Mouse (Mus musculus) liver, postnatal 0 days (tissue): ENCODE results near the gene Unc45b. TPM values are rescaled to one million over a fixed set of nuclear protein-coding genes. Genes with fewer than 3 reads are reported as not detected.

Source experiments
- ATAC-seq: fragments of 200-750 bp; cut with Nextera tagmentation; 2 replicates; pipeline ENCODE4 v1.8.0; 2017; ENCODE audit warnings: mild to moderate bottlenecking, moderate library complexity
- DNase-seq: peaks from one replicate; pipeline ENCODE4 v3.0.0-alpha.2; 2016
- H3K27ac ChIP-seq: fragments of 300-500 bp; sonication (generic); 2 replicates; pipeline ENCODE4 v1.5.1; 2014; ENCODE audit warnings: antibody characterized with exemption, moderate library complexity, mild to moderate bottlenecking, low read depth
- H3K27me3 ChIP-seq: fragments of 300-500 bp; sonication (generic); 2 replicates; pipeline ENCODE4 v1.6.1; 2014; ENCODE audit warnings: low read length, control low read depth, mixed read lengths; ENCODE audit not compliant: insufficient read depth
- H3K36me3 ChIP-seq: fragments of 300-500 bp; sonication (generic); replicated peaks from 2 replicates; pipeline ENCODE4 v1.6.1; 2014; ENCODE audit warnings: mild to moderate bottlenecking, control low read depth, low read length, moderate library complexity, mixed read lengths; ENCODE audit not compliant: insufficient read depth
- H3K4me1 ChIP-seq: fragments of 300-500 bp; sonication (generic); 2 replicates; pipeline ENCODE4 v1.6.1; 2014; ENCODE audit warnings: antibody characterized with exemption, mild to moderate bottlenecking, control low read depth; ENCODE audit not compliant: insufficient read depth
- H3K4me2 ChIP-seq: fragments of 300-500 bp; sonication (generic); 2 replicates; pipeline ENCODE4 v1.6.1; 2014; ENCODE audit warnings: low read depth, mild to moderate bottlenecking, low read length, moderate library complexity, mixed read lengths
- H3K4me3 ChIP-seq: fragments of 300-500 bp; sonication (generic); 2 replicates; pipeline ENCODE4 v1.5.1; 2014; ENCODE audit warnings: low read depth, low read length
- H3K9ac ChIP-seq: fragments of 300-500 bp; sonication (generic); replicated peaks from 2 replicates; pipeline ENCODE4 v1.6.1; 2014; ENCODE audit warnings: mild to moderate bottlenecking, moderate library complexity
- H3K9me3 ChIP-seq: fragments of 300-500 bp; sonication (generic); 2 replicates; pipeline ENCODE4 v1.6.1; 2016; ENCODE audit warnings: mild to moderate bottlenecking, control low read depth, low read length, mixed read lengths
- CTCF ChIP-seq: sonication (generic); IDR thresholded peaks from 2 replicates; pipeline ENCODE4 v1.5.1; 2016; ENCODE audit warnings: antibody characterized with exemption, low read depth
- EP300 ChIP-seq: IDR thresholded peaks from 2 replicates; pipeline ENCODE4 v1.6.1; 2016; ENCODE audit warnings: antibody characterized with exemption, low read depth, mild to moderate bottlenecking
- WGBS: fragments of 180-500 bp; shearing (Covaris S2); extraction: QIAGEN DNeasy Blood & Tissue Kit; methylation state at CpG from one replicate; pipeline ENCODE4 v1.1.7; 2014; ENCODE audit not compliant: insufficient replicate concordance; 5-methylcytosine and 5-hydroxymethylcytosine counted together
- polyA plus RNA-seq: library from polyadenylated mRNA; unstranded; fragments of >200 nt; fragmentation: Nextera tagmentation; extraction: Ambion mirVana; gene quantifications from 2 replicates; pipeline ENCODE4 v1.2.1, GENCODE M21; 2015

Unc45b gene
- polyA plus RNA-seq, 1 experiment from 2014 or later = 1.6 TPM

- Histone ChIP-seq H3K9ac (no peak overlapping the region), H3K27ac (0 out of 2 replicates have a peak overlapping the region, but pooled peaks have one; percentile 39), H3K4me2 (peak overlapping the region; percentile 70; the same call in 1 of the 2 replicates), H3K4me1 (peaks cover 35% of the 10 kb centered on the region), H3K36me3 (no peaks in the 10 kb centered on the region), H3K4me3 (no peak overlapping the region), H3K9me3 (no peaks in the 10 kb centered on the region), H3K27me3 (no peaks in the 10 kb centered on the region)
- DNase-seq = no peak
- ATAC-seq = no peak
- 72% methylated on average over 10 of the region's 10 CpGs for WGBS
- no peak for TF ChIP-seq EP300
- TF ChIP-seq CTCF = no peak
Measured at GRCm38 (mm10) chr11:82865957-82866356, 44.4 kb upstream of the Unc45b start.

- Histone ChIP-seq H3K27me3 (no peaks in the 10 kb centered on the region), H3K9ac (0 out of 2 replicates have a peak overlapping the region, but pooled peaks have one; percentile 1), H3K4me1 (peaks cover 24% of the 10 kb centered on the region), H3K4me2 (peak overlapping the region; percentile 70), H3K27ac (0 out of 2 replicates have a peak overlapping the region, but pooled peaks have one; percentile 39), H3K9me3 (no peaks in the 10 kb centered on the region), H3K4me3 (no peak overlapping the region), H3K36me3 (no peaks in the 10 kb centered on the region)
- DNase-seq = no peak
- no peak for ATAC-seq
- TF ChIP-seq EP300 = no peak
- TF ChIP-seq CTCF = no peak
- 26% methylated on average over 7 of the region's 7 CpGs for WGBS
Measured at GRCm38 (mm10) chr11:82866850-82867564, 43.3 kb upstream of the Unc45b start.

- Histone ChIP-seq H3K4me1 (peaks cover 24% of the 10 kb centered on the region), H3K27me3 (no peaks in the 10 kb centered on the region), H3K9ac (no peak overlapping the region), H3K9me3 (no peaks in the 10 kb centered on the region), H3K36me3 (no peaks in the 10 kb centered on the region), H3K27ac (no peak overlapping the region), H3K4me2 (peak overlapping the region; percentile 70), H3K4me3 (0 out of 2 replicates have a peak overlapping the region, but pooled peaks have one; percentile 3)
- WGBS = 35% methylated on average over 5 of the region's 5 CpGs
- no peak for DNase-seq
- TF ChIP-seq EP300 = no peak
- TF ChIP-seq CTCF = no peak
- no peak for ATAC-seq
Measured at GRCm38 (mm10) chr11:82867956-82868355, 42.4 kb upstream of the Unc45b start.

GRCm38 (mm10) chr11:82869506-82870172 is 40.7 kb upstream of the Unc45b start:
- Histone ChIP-seq H3K4me1 (peaks cover 10% of the 10 kb centered on the region), H3K27me3 (no peaks in the 10 kb centered on the region), H3K9me3 (no peaks in the 10 kb centered on the region), H3K36me3 (no peaks in the 10 kb centered on the region), H3K27ac (peak overlapping the region; percentile 96), H3K9ac (peak overlapping the region; percentile 85), H3K4me3 (peak overlapping the region; percentile 79), H3K4me2 (peak overlapping the region; percentile 70)
- TF ChIP-seq EP300 (no peak), CTCF (no peak)
- ATAC-seq (no peak), DNase-seq (no peak)
- 37% methylated on average over 9 of the region's 9 CpGs for WGBS

GRCm38 (mm10) chr11:82870173-82871030 is 39.9 kb upstream of the Unc45b start:
- H3K27me3 ChIP-seq = no peaks in the 10 kb centered on the region
- peak overlapping the region; percentile 85 for H3K9ac ChIP-seq
- TF ChIP-seq CTCF = no peak
- TF ChIP-seq EP300 = peak; percentile 40; the same call in 1 of the 2 replicates
- H3K4me3 ChIP-seq = peak overlapping the region; percentile 79
- peaks cover 9% of the 10 kb centered on the region for H3K4me1 ChIP-seq
- H3K4me2 ChIP-seq = peak overlapping the region; percentile 70
- no peaks in the 10 kb centered on the region for H3K36me3 ChIP-seq
- DNase-seq = peak; percentile 79
- peak overlapping the region; percentile 96 for H3K27ac ChIP-seq
- peak; percentile 84 for ATAC-seq
- WGBS = under 1% methylated on average over 36 of the region's 36 CpGs
- H3K9me3 ChIP-seq = no peaks in the 10 kb centered on the region

GRCm38 (mm10) chr11:82871031-82871446 is 39.3 kb upstream of the Unc45b start, which contains the start of gene Rffl:
Gene Rffl (minus strand): TSS chr11:82871210.
- peak; percentile 91 for TF ChIP-seq CTCF
- TF ChIP-seq EP300 = no peak
- Histone ChIP-seq H3K4me2 (peak within 1 kb of the TSS; percentile 70), H3K9me3 (no peaks in the 10 kb centered on the region), H3K4me1 (peaks cover 9% of the 10 kb centered on the region), H3K4me3 (peak within 1 kb of the TSS; percentile 79), H3K27me3 (no peaks in the 10 kb centered on the region), H3K9ac (peak within 1 kb of the TSS; percentile 85), H3K27ac (peak within 1 kb of the TSS; percentile 96), H3K36me3 (no peaks in the 10 kb centered on the region)
- DNase-seq (peak; percentile 99), ATAC-seq (peak; percentile 96)
- 2% methylated on average over 33 of the region's 43 CpGs for WGBS
